Mouse (Mus musculus) liver, embryonic 14.5 days (tissue): ENCODE measurements around the gene Gramd1b.

Source experiments
- CTCF ChIP-seq: IDR thresholded peaks from 2 replicates; pipeline ENCODE4 v1.5.1; 2016; ENCODE audit warnings: antibody characterized with exemption, low read depth, control low read depth
- EP300 ChIP-seq: IDR thresholded peaks from 2 replicates; pipeline ENCODE4 v1.6.1; 2016; ENCODE audit warnings: antibody characterized with exemption, low read depth

DNA sequence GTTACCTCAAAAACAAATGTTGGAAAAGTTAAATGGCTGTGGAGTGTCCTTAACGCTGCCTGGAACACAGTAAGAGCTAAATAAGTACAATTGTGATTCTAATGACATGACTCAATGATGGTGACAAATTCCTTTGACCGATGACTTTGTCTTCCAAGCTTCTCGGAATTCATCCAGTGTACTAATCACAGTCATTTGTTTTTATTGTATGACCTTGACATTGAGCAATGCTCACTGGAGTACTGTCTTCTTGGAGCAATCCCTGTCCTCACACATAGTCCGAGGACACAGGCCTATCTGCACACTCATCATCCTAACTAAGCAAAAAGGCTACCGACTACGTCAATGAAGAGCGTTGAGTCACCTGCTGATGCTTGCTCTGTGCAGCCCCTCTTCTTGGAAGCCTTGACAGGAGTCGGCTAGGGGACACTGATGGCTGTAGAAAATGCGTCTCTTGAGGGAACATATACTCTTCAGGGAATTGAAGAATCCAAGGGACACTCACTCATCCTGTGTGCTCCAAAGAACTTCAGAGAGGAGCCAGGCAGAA lies 58.1 kb downstream of the Gramd1b start:
- TF ChIP-seq CTCF = no peak
- no peak for TF ChIP-seq EP300
